Mouse (Mus musculus): ENCODE data around the gene Bdp1. TPM values are rescaled to one million over a fixed set of nuclear protein-coding genes. Genes with fewer than 3 reads are reported as not detected.
"Not testable (repeated sequence)": the region's sequence is repeated elsewhere in the genome, so short reads cannot be mapped to it uniquely, and the experiment has no call there.

Bdp1 gene
- 10 to 100 TPM; 10.9 to 19.6 TPM for total RNA-seq (2021)
- long read RNA-seq, experiment 1, partial matches to known transcripts = 0 of 3 reads
- long read RNA-seq, experiment 1, other reads (novel, unspliced or antisense) = 3 of 3 reads
- long read RNA-seq, experiment 2, partial matches to known transcripts = 0 of 1 reads
- long read RNA-seq, experiment 2, other reads (novel, unspliced or antisense) = 1 of 1 reads

DNA sequence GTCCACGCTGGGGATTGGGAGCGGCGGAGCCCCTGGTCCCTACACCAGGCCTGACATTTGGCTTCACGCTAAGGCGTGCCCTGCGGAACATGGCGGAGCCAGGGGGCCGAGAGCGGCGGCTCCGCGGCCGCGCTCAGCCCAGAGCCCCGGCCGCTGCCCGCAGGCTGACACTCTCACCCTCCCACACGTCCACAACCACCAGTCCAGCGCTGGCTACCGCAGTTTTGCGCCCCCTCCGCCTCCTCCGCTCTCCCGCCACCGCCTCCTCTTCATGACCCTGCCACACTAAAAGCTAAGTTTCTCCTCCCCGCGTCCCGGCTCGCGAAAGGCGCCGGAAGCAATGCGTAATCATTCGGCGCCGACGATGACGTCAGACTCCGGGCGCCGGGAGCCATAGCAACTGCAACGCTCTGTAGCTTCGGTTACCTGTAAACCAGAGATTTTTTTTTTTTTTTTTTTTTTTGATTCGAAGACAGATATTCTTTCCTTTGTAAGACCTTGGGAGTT lies at the start of gene Bdp1:
Bdp1 (minus strand) TSS at position 323 of the 507 bp plus-strand sequence.
- peak; percentile 97 for DNase-seq

DNA sequence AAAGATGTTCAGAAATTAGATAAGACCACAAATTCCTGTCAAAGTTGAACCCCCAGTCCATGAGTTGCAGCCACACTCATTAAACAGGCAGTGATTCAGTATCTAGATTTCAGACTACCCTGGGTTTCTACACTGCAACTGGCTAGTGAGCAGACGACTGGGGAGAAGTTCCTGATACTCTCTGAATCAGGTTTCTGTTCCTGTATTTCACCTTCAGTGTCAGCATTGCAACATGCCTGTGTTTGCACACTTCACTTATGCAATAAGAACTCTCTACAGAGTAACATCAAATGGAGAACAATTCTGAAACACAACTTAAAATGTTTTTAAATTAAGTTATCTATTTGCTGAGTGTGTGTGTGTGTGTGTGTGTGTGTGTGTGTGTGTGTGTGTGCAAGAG lies 48.8 kb upstream of the Bdp1 start:
- no peak for DNase-seq

DNA sequence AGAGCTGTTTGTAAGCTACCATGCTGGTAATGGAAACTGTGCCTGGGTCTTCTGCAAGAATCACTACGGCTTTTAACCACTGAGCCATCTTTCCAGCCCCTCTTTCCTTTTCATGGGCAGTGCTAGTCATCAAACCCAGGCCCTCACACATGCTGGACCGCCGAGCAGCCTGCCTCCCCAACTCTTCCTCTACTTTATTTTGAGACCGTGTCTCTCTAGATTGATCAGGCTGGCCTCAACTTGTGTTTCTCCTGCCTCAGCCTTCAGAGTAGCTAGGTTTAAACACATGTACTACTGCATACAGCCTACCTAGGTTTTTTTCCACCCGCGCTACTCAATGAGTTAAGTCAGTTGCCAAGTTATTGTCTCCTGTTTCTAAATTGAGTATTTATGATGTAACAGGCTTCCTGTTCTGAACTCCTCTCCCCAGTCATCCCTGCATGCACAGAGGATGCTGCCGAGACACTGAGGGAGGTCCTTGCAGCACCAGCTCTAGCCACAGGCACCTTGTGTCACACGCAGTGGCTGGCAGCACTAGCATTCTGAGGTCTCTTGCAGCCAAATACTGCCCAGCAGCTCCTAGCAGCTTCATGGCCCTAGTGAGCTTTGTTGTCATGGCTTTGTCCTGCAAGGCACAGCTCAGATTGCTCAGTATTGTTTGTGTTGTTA lies 37.9 kb upstream of the Bdp1 start:
- DNase-seq = no peak

DNA sequence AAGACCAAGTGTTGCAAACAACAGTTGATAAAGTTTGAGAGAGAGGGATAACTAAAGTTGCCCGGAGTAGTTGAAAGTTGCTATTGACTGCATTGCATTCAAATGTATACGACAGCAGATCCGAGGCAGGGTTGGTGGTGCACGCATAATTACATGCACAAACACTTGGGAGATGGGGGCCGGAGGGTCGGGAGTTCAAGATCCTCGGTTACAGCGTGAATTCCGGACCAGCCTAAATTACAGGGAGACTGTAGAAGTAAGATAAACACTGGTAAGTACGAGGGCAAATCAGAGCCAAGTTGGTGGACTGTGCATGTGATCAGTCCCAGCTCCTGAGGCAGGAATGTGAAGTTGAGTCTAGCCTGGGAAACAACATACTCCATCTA lies 21.4 kb upstream of the Bdp1 start:
- no peak for DNase-seq

DNA sequence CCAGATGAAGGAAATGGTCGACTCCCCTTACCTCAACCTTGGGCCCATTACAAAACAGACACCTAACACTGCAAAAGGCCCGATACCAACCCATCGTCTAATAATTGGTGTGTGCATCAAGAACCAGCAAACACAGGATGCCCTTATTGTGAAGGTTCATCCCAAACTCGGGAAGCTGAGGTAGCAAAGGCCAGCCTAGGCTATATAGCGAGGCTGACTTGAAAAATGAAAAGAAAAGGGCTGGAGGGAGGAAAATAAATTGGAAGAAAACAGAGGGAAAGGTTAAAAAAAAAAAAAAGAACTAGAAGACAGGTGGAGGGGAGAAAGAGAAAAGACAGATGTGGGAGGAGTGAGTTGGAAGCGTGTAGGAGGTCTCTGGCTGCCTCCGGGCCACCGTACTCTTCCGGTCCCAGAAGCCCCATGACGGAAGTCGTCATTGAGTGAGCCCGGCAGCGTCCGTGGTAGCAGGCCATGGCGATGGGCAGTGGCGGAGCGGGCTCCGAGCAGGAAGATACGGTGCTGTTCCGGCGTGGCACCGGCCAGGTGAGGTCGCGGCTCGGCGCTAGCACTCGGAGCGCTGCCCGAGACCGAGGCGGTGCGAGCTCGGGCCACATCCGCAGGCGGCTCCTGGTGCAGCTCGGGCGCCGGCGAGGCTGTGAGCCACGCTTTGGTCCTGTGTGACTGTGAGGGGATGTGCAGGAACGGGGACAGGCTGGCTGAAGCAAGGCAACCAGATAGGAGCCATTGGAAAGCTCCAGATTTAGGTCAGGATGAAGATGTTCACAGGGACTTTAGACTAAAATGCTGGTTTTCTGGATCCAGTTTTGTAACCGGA lies 20.8 kb upstream of the Bdp1 start, which contains the start of gene Smn1:
Smn1 (plus strand) TSS at position 430 of the 835 bp plus-strand sequence.
- DNase-seq = peak; percentile 88

DNA sequence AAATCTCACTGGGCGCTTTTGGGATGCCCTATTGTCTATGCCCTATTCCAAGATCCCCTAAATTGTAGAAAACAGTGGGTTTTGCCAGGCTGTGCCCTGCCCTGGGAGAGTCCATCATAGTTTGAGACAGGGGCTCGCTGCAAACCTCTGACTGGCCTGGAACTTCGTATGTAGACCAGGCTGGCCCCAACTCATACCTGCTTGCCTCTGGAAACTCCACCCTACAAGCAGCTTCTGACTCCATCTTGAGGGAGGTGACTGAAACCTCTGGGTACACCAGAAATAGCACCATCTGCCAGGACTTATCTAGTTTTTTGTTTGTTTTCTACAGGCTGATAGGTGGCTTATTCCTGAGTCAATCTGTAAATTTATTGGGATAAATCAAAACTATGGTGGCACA lies 20.1 kb upstream of the Bdp1 start:
- DNase-seq = no peak

DNA sequence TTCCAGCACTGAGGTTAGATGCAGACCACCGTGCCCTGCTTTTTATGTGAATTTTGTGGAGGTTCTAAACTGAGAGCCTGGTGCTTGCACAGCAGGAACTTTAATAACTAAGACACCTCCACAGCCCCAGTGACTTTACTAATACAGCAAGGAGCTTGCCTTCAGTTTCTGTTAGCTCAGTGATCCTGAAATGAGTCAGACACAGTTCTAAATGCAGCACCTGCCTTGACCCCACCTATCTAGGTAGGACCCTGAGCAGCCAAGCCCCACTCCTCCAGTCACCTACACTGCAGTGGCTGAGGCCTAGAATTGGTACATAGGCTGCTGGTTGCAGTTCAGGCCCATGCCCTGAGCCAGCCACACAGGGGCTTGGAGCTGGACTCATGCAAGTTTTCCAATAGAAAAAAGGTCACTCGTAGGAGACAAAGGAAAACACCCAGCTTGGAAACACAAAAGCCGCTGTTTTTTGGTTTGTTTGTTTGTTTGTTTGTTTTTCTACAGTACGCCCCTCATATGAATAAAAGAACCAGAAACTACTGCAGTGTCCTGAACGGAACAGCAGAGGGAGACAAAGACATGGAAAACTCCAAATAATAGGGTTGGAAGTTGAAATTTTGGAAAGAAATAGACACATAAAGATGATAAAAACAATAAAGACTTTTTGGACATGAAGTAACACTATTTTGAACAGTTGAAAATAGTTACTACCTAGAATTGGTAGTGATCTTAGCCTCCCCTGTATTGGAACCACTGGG lies 8.5 kb upstream of the Bdp1 start:
- DNase-seq = no peak

DNA sequence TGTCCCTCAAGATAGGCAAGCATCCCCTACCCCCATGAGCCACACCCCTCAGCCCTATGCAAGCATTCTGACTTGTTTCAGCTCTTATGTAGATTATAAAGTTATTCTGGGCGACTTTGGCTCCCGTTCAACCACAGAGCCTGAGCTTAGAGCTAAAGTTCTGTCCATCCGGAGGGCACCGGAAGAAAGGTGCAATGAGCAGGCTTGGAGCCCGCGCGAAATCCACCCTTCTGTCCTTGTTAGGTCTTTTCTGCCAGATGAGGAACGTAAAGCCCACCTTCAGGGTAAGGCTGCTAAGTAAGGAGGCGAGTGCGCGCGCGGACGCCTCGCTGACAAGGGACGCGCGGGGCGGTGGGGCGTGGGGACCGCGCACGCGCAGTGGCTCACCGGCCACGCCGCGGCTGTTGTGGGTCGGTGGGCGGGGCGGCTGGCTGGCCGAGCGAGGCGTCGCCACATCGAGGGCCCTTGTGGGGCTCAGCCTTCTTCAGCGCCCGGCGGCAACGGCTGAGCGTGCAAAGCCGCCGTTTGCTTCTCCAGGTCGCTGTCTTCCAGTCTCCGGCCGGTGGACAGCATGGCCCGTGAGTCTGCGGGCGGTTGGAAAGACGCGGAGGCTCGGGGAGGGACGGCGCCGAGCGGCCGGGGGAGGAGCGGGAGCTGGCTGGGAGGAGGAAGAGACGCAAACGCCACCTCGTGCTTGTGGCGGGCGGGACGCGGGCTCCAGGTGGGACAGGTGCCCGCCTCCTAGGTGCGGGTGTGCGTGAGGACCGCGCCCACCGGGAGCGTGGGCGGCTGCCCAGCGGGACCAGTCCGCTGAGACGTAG lies 4.0 kb upstream of the Bdp1 start, which contains the start of gene Serf1:
Serf1 (plus strand) TSS at position 361 of the 821 bp plus-strand sequence.
- peak; percentile 84 for DNase-seq

DNA sequence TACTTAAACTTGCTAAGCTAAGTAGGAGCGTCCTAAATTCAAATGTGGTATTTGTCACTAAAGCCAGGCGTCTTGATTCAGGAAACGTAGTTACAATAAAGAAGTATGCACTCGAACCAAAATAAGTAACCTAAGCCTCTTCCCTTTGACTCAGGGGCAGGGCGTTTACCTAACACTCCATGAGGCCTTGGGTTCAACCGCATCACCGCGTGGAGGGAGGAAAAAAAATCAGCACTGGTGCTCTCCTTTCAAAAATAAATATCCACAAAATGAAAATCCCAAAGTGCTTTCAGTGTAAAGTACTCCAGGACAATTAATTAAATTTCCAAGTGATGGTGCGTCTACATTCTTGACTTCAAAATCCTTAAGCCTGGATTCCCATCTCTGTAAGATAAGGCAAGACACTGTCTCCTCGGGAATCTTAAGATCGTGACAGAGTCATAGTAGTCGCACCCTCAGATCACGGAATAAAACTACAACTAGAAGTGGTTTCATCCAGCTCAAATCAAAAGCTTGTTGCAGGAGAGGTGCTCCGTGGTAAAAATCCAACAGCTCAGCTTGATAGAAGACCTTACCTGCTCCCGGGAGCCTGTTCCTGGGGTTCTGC lies 715 bp downstream of the Bdp1 start:
- DNase-seq = no peak

DNA sequence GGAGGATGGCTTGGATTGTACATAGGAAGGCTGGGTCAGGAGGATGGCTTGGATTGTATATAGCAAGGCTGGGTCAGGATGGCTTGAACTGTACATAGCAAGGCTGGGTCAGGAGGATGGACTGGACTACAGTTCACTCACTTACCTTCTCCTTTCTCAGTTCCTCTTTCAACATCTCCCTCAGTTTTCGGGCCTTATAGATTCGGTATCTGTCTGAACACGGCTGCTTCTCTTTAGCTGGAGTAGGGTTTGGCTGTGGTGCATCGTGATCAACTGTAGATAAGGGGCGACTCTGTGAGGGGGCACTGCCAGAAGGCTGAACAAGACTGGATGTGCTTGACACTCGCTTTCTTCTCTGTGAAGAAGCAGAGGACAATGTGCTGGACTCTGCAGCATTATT lies 5.1 kb downstream of the Bdp1 start:
- no peak for DNase-seq

DNA sequence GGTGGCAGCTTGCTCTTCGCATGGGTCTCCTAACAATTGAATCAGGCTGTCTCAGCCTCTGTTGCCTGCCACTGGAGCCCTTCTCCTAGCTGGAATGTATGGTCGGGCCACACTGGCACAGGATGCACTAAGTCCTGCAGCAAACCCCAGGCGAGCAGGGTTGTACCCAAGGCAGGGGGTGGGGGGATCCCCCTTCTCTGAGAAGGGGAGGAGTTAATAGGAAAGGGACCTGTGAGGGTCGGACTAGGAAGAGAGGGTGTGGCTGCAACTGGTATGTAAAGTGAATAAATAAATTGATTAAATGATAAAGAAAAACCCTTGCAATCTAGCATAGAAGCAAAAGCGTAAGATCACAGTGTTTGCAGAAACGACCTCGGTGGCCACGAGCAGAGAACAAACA lies 32.4 kb downstream of the Bdp1 start:
- DNase-seq = no peak

DNA sequence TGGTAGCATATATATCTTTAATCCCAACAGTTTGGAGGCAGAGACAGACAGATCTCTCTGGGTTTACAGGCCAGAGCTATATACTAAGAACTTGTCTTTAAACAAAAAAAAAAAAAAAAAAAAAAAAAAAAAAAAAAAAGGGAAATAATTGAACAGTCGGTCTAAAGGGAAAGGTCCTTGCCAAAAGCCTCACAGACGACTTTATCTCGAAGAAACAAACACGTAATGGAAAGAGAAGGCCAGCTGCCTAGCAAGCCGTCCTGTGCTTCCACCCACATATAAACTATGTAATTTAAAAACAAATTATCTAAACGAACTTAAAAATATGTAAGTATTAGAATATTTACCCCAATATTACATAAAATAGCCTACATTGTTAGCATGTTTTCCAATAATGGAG lies 36.0 kb downstream of the Bdp1 start:
- no peak for DNase-seq

DNA sequence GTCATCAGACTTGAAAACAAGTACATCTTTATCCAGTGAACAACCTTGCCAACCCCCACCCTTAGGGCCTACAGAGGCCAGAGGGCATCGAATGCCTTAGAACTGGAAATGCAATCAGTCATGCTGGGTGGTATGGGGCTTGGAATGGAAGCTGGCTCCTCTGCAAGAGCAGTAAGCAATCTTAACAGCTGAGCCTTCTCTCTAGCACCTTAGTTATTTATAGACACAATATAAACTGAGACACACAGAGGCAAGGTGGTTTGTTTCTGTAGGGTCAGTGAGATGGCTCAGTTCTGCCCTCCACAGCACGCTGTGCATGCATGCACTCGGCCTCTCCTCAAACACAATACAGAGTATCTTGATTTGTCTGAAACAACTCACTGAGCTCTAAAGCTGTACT lies 39.9 kb downstream of the Bdp1 start:
- no peak for DNase-seq

DNA sequence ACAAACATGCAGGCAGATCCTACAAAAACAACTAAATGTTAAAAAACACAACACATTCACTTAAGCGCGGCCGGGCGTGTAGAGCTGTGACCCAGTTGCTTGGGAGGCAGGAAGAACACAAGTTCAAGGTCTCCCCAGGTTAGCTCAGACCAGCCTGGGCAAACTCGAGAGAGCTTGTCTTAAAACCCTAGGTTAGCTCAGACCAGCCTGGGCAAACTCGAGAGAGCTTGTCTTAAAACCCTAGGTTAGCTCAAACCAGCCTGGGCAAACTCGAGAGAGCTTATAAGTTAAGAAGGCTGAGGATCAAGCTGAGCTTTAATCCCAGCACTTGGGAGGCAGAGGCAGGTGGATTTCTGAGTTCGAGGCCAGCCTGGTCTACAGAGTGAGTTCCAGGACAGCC lies 46.1 kb downstream of the Bdp1 start:
- not testable (repeated sequence) for DNase-seq

DNA sequence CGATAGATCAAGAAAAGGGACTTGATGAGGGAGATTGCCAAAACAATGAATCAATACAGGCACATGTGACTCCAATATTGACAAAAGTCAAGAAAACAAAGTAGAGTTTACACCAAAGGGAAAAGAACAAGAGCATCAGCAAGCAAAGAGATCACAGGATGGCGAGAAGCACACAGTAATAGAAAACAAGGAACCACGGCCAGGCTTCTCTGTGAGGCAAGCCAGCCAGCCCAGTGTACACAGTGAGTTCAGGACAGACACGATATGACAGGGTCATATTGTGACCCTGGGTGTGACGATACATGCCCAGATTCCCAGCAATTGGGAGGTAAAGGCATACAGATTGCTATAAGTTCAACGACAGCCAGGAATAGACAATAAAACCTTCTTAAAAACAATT lies 77.9 kb downstream of the Bdp1 start:
- no peak for DNase-seq

DNA sequence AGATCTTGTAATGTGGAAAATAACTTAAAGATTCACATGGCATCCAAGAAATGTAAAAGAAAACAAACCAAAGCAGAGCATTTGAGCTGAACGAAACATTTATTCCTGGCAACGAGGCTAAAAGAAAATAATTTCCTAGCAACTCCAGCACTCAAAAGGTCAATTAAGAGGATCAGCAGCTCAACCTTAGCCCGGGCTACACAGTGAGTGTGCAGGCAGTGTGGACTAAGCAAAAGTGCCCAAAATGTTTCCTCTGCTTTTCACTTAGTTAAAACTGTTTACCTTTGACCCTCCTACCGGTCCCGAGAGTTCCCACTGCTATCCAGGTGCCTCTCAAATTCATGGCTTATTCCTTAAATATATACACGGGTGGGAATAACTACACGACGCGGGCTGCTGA lies 87.0 kb downstream of the Bdp1 start:
- no peak for DNase-seq

DNA sequence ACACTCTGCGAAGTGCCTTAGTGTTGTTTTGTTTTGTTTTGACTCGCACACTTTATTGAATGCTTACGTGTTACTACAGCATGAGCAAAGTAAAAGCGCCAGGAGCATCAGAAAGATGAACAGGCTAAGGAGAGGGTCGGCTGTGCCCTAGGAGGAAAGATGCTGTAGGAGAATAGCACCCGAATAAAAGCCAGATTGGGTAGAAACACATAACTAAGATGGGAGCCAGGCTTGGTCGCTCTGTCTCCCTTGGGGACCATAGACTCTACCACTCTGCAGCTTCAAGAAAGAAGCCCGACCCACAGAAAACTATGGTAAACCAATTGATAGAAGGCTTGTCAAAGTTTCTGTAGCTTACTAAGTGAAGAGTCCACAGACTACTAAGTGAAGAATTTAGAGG lies 87.9 kb downstream of the Bdp1 start:
- no peak for DNase-seq

DNA sequence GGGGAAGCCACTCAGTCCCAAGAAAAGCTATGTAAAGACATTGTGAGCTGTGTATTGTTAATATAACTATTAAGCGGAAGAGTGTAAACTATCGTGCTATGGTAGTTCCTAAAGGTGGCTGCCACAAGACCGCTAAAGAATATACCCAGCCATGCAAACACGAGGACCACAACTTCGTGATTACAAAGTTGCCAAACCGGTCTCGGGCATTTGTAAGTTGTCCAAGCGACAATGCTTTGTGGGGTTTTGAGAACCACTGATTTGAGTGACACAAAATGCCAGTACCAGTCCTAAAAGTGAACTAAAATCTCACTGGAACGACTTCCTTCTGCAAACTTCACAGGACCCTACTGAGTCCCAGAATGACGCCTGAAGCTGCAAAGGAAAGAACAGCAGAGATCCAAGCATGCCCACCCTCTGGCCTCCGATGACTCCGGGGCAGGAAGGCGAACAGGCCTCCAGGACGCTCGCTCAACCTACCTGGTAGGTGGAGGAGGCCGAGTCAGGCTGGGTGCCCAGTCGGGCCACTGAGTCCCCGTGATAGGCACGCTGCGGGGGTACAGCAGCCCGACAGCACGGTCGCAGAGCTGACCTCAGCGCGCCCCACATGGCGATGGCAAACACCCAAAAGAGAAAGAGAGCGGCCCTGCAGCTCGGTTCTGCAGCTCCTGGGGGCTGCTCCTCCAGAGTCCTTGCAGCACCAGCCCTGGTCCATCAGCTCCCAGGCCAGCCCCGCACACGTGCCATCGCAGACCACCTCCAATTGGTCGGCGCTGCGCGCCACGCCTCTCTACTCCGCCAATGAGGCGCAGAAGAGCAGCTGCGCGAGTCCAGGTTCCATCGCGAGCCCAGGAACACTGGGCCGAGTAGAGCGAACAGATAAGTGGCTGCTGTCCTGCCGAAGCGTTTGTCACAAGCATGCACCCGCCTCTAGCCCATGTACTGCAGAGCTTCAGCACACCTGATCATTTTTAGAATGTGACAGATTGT lies 88.7 kb downstream of the Bdp1 start, which contains the start of gene Mccc2:
Mccc2 (minus strand) TSS at position 734 of the 990 bp plus-strand sequence.
- DNase-seq = peak; percentile 80

DNA sequence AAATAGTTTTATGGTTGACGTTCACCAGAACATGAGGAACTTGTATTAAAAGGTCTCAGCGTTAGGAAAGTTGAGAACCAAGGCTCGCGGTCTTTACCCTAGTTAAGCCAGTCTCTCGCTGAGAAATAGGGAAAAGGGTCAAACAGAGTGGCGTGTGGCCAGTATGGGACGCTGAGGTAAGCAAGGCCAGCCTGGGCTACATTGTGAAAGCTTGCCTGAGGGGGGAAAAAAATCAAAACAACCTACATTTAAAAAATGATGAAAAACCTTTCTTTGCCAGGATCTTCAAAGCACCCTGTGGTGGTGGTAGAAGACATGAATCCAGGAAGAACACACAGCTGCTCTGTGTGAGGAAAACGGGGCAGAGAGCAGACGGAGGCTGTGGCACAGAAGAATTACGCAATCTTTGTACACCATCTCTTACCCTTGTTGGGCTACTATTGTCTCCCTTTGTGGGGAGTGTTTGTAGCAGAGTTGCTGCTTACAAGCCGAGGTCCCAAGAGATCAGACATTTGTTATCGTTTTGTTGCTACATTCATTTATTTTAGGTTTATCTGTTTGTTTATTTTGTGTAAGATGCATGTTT lies 97.9 kb downstream of the Bdp1 start:
- no peak for DNase-seq
